12 mouse cellular contexts compared by ENCODE assay signal in the genomic region with DNA sequence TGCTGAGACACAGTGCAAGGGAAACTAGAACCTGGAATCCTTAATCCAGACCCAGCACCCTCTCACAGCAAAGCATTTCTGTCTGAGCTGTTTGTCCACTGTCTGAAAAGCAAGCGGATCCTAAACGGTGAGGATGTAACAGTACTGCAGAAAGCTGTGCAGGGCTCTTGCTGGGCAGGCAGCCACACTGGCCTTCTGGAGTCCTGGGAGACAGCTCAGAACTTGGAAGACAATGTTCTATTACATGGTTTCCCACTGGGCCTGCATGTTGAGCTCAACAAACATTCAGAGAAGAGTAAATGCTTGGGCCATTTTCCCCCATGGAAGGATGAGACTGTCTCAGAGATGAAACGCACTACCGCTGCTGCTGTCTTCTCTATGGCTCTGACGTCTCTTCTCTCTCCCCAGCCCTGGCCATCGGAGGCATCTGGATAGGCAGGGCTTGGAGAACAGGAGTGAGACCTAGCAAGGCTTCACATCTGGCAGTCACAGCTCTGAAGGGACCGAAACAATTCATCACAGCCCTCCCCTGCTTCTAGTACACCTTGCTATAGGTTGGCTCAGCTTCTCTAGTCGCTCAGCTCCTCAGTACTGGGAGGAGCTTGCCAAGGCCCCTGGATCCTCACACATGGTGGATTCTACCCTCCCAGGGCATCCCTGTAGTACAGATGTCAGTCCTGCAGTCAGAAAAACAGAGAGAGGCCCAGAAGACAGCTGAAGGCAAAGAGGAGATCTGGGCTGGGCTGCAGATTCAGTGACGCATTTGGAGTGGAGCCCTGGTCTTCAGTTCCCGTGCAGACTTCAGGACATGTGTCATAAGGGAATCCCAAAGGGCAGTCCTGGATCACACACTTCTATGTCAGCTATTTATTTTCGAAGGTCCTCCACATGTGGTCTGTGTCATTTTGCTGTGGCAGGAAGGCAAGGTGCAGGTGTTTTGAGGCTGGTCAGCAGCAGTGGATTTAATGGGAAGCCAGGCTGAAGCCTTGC.
DNase-seq lines count a peak whose midpoint lies in the region; TF ChIP-seq lines count a peak whose summit lies in the region.
"Had no signal": no experiment of that assay in that cellular context is flagged by ENCODE, and none has a peak within 500 bp of the region (broad histone marks: within the 10 kb centered on the region; RNA-seq: fewer than 3 reads in every experiment).

No protein-coding gene starts in this region.

- no peak overlapping the region for H3K4me3 ChIP-seq in left cerebral cortex, adult 2 months
- H3K4me3 ChIP-seq: forebrain, embryonic 10.5 days; liver, embryonic 12.5 days; neural tube, embryonic 13.5 days had no signal

- DNase-seq in left cerebral cortex, adult 2 months (ENCODE audit: extremely low spot score in 1 of 2, low spot score in 2 of 2) = peak in 1 of 2 experiments; percentile 34
- DNase-seq in left cerebral cortex, adult 11 months (ENCODE audit: low spot score) = no peak
- peak; percentile 27 to 75 for DNase-seq in gastrocnemius, postnatal 4 days (ENCODE audit: low spot score in 2 of 2)
- peak; percentile 81 for DNase-seq in layer of hippocampus, adult 9-11 months
- peak; percentile 45 for DNase-seq in telencephalon, adult 2 months (ENCODE audit: low read depth, low spot score)
- DNase-seq in adipocyte (ENCODE audit: low spot score) = no peak
- DNase-seq in lung, postnatal 10 days = no peak
- DNase-seq: thymus, postnatal 4 days had no signal

- H3K27ac ChIP-seq in left cerebral cortex, adult 2 months = peak overlapping the region; percentile 67
- H3K27ac ChIP-seq: forebrain, embryonic 10.5 days; kidney, postnatal 0 days; liver, embryonic 12.5 days had no signal

- TF ChIP-seq CTCF in left cerebral cortex, adult 2 months (IDR thresholded peaks at IDR 0.05) = no peak

- intact Hi-C loops in left cerebral cortex, adult 2 months (cut with DNase I) = loop anchor here (1.0 kb wide), 1 partner anchor 66 kb away; no protein-coding TSS in a partner anchor

Comparison
In these comparisons a context has a peak if more than half of its experiments do, and no peak if none do; other contexts are left out.
1. DNase-seq: peak in gastrocnemius, postnatal 4 days (2 of 2), layer of hippocampus, adult 9-11 months (single experiment) and telencephalon, adult 2 months (single experiment); none in left cerebral cortex, adult 11 months (single experiment), adipocyte (single experiment) and lung, postnatal 10 days (single experiment).